Mouse (Mus musculus) CH12.LX (cell line): ENCODE data around the gene Msrb1. TPM values are rescaled to one million over a fixed set of nuclear protein-coding genes. Genes with fewer than 3 reads are reported as not detected.
"Not testable (repeated sequence)": the region's sequence is repeated elsewhere in the genome, so short reads cannot be mapped to it uniquely, and the experiment has no call there.

Source experiments
- DNase-seq: peaks from one replicate; pipeline ENCODE4 v3.0.0-alpha.2; 2013; ENCODE audit errors: extremely low read depth
- H3K27ac ChIP-seq: 2 replicates; pipeline ENCODE4 v1.5.1; 2012; ENCODE audit warnings: low read depth, mild to moderate bottlenecking, control low read depth, moderate library complexity; ENCODE audit not compliant: insufficient read depth
- H3K27me3 ChIP-seq: replicated peaks from 2 replicates; pipeline ENCODE3; 2012; ENCODE audit warnings: inconsistent platforms
- H3K36me3 ChIP-seq, 2 experiments: replicated peaks in 1 of 2; 2 replicates each; pipeline versions ENCODE3 to v1.6.1; 2012; ENCODE audit warnings: inconsistent platforms in 1 of 2, low read length in 1 of 2, mild to moderate bottlenecking in 1 of 2, mixed read lengths in 1 of 2, moderate library complexity in 1 of 2; ENCODE audit not compliant: control insufficient read depth in 1 of 2, insufficient read depth in 1 of 2
- H3K4me1 ChIP-seq, 2 experiments: 2 replicates each; pipeline ENCODE4 v1.6.1; 2012; ENCODE audit warnings: inconsistent platforms in 1 of 2, moderate library complexity in 1 of 2; ENCODE audit not compliant: insufficient read depth in 2 of 2, control insufficient read depth in 1 of 2
- H3K4me2 ChIP-seq: 2 replicates; pipeline ENCODE4 v1.6.1; 2012; ENCODE audit warnings: low read depth, mild to moderate bottlenecking, control low read depth; ENCODE audit not compliant: poor library complexity, insufficient read depth, severe bottlenecking
- H3K4me3 ChIP-seq, 3 experiments: fragments of 150-350 bp in 1 of 3; sonication (generic) in 1 of 3; replicated peaks in 1 of 3; 2 replicates each; pipeline versions ENCODE3 to v1.5.1; 2011 to 2012; ENCODE audit warnings: low read depth in 2 of 3, low read length in 2 of 3, mild to moderate bottlenecking in 2 of 3, moderate library complexity in 2 of 3, control low read depth in 1 of 3, improper control_type of control experiment in 1 of 3, inconsistent platforms in 1 of 3, mixed read lengths in 1 of 3; ENCODE audit not compliant: poor library complexity in 1 of 3
- H3K79me2 ChIP-seq: replicated peaks from 2 replicates; pipeline ENCODE4 v1.6.1; 2012; ENCODE audit warnings: mild to moderate bottlenecking, moderate library complexity; ENCODE audit not compliant: control insufficient read depth, poor library complexity, insufficient read depth, severe bottlenecking; ENCODE audit errors: extremely low read depth
- H3K9ac ChIP-seq: 2 replicates; pipeline ENCODE4 v1.6.1; 2012; ENCODE audit warnings: low read depth, mild to moderate bottlenecking, control low read depth, moderate library complexity; ENCODE audit not compliant: insufficient read depth
- H3K9me3 ChIP-seq: replicated peaks from 2 replicates; pipeline ENCODE3; 2012; ENCODE audit warnings: low read length, inconsistent platforms, mixed read lengths
- BHLHE40 ChIP-seq: IDR thresholded peaks from 2 replicates; pipeline ENCODE4 v1.6.1; 2011; ENCODE audit warnings: mild to moderate bottlenecking, low read depth, low read length, improper control_type of control experiment
- CHD2 ChIP-seq: IDR thresholded peaks from 2 replicates; pipeline ENCODE4 v1.6.1; 2011; ENCODE audit warnings: low read length, improper control_type of control experiment
- CTCF ChIP-seq, 2 experiments: IDR thresholded peaks in 1 of 2; conservative IDR thresholded peaks in 1 of 2; 2 replicates each; pipeline ENCODE4 v1.5.1; 2011 to 2012; ENCODE audit warnings: low read depth in 2 of 2, low read length in 2 of 2, improper control_type of control experiment in 1 of 2, inconsistent platforms in 1 of 2, mild to moderate bottlenecking in 1 of 2, moderate library complexity in 1 of 2
- ELF1 ChIP-seq: IDR thresholded peaks from 2 replicates; pipeline ENCODE4 v1.6.1; 2014; ENCODE audit warnings: low read depth, mild to moderate bottlenecking, inconsistent platforms, low read length, improper control_type of control experiment
- ETS1 ChIP-seq: conservative IDR thresholded peaks from 2 replicates; pipeline ENCODE4 v1.6.1; 2012; ENCODE audit warnings: low read depth, mild to moderate bottlenecking, inconsistent platforms, low read length, improper control_type of control experiment, moderate library complexity
- HCFC1 ChIP-seq: IDR thresholded peaks from 2 replicates; pipeline ENCODE4 v1.6.1; 2012; ENCODE audit warnings: low read depth, mild to moderate bottlenecking, inconsistent platforms, low read length, improper control_type of control experiment
- IRF4 ChIP-seq: IDR thresholded peaks from 2 replicates; pipeline ENCODE4 v1.6.1; 2014; ENCODE audit warnings: low read depth, mild to moderate bottlenecking, inconsistent platforms, low read length, improper control_type of control experiment
- JUN ChIP-seq: IDR thresholded peaks from 2 replicates; pipeline ENCODE4 v1.6.1; 2011; ENCODE audit warnings: low read depth, mild to moderate bottlenecking, low read length, improper control_type of control experiment, moderate library complexity; ENCODE audit not compliant: insufficient read depth
- KAT2A ChIP-seq: IDR thresholded peaks from 2 replicates; pipeline ENCODE4 v1.6.1; 2012; ENCODE audit warnings: low read length, improper control_type of control experiment, inconsistent platforms; ENCODE audit not compliant: insufficient replicate concordance
- MAX ChIP-seq: IDR thresholded peaks from 2 replicates; pipeline ENCODE4 v1.6.1; 2011; ENCODE audit warnings: low read length, improper control_type of control experiment
- MXI1 ChIP-seq: IDR thresholded peaks from 2 replicates; pipeline ENCODE4 v1.6.1; 2011; ENCODE audit warnings: mild to moderate bottlenecking, low read depth, low read length, improper control_type of control experiment
- MYC ChIP-seq: IDR thresholded peaks from 2 replicates; pipeline ENCODE4 v1.6.1; 2011; ENCODE audit warnings: low read depth, mild to moderate bottlenecking, improper control_type of control experiment, low read length
- NELFE ChIP-seq: IDR thresholded peaks from 2 replicates; pipeline ENCODE4 v1.6.1; 2011; ENCODE audit warnings: low read depth, low read length, improper control_type of control experiment
- NRF1 ChIP-seq: IDR thresholded peaks from 2 replicates; pipeline ENCODE4 v1.6.1; 2014; ENCODE audit warnings: low read depth, mild to moderate bottlenecking, inconsistent platforms, low read length, improper control_type of control experiment, moderate library complexity
- POLR2A ChIP-seq: IDR thresholded peaks from 2 replicates; pipeline ENCODE4 v1.6.1; 2011; ENCODE audit warnings: low read depth, mild to moderate bottlenecking, improper control_type of control experiment, low read length
- POLR2AphosphoS2 ChIP-seq: IDR thresholded peaks from 2 replicates; pipeline ENCODE4 v1.6.1; 2011; ENCODE audit warnings: low read depth, low read length, improper control_type of control experiment
- RAD21 ChIP-seq: IDR thresholded peaks from 2 replicates; pipeline ENCODE4 v1.6.1; 2011; ENCODE audit warnings: low read depth, mild to moderate bottlenecking, low read length, improper control_type of control experiment, moderate library complexity
- SIN3A ChIP-seq: IDR thresholded peaks from 2 replicates; pipeline ENCODE4 v1.6.1; 2012; ENCODE audit warnings: low read length, improper control_type of control experiment, inconsistent platforms
- TBP ChIP-seq: conservative IDR thresholded peaks from 2 replicates; pipeline ENCODE4 v1.6.1; 2011; ENCODE audit warnings: low read depth, low read length, improper control_type of control experiment
- UBTF ChIP-seq: IDR thresholded peaks from 2 replicates; pipeline ENCODE4 v1.6.1; 2012; ENCODE audit warnings: low read depth, mild to moderate bottlenecking, inconsistent platforms, low read length, improper control_type of control experiment, moderate library complexity
- USF1 ChIP-seq: IDR thresholded peaks from 2 replicates; pipeline ENCODE4 v1.6.1; 2014; ENCODE audit warnings: low read depth, mild to moderate bottlenecking, inconsistent platforms, low read length, improper control_type of control experiment
- ZKSCAN1 ChIP-seq: IDR thresholded peaks from 2 replicates; pipeline ENCODE4 v1.6.1; 2012; ENCODE audit warnings: low read depth, inconsistent platforms, low read length, improper control_type of control experiment, borderline replicate concordance
- dilution Hi-C: fragments of 300-500 bp; cut with MboI; formaldehyde crosslinking; loops from 2 replicates; pipeline ENCODE4 v1.14.3; 2020; ENCODE audit warnings: low sequenced_read_pairs; ENCODE audit not compliant: extremely low pct_unique_long_range_greater_than_20kb, extremely low pct_ligation_motif_present
- in situ Hi-C: fragments of 300-500 bp; cut with MboI; formaldehyde crosslinking; loops from 3 replicates; pipeline ENCODE4 v1.14.3; 2019; ENCODE audit warnings: low sequenced_read_pairs, low pct_ligation_motif_present, low pct_unique_long_range_greater_than_20kb, mixed read lengths
- polyA plus RNA-seq: library from polyadenylated mRNA; unstranded; fragments of >175 nt; gene quantifications from 2 replicates; pipeline ENCODE4 v1.2.1, GENCODE M21; 2012; ENCODE audit warnings: low read depth; ENCODE audit not compliant: insufficient read length
- total RNA-seq, 2 experiments: library from RNA; depleted of rRNA; stranded (reverse); fragments of 300-350 nt in 1 of 2; fragments of >200 nt in 1 of 2; gene quantifications; 2 replicates each; pipeline ENCODE4 v1.2.3; 2012 to 2014

Gene Msrb1
- total and polyA plus RNA-seq, 3 experiments: 26.9 to 70.0 (median 39.7) TPM

- Histone ChIP-seq H3K9ac (peak within 1 kb of the TSS; percentile 98), H3K4me3 (peak within 1 kb of the TSS; percentile 70 to 92 (median 78)), H3K79me2 (peaks cover 37% of the 10 kb centered on the region), H3K27ac (no peak within 1 kb of the TSS)
- dilution Hi-C loops: no loop called here
- TF ChIP-seq ZKSCAN1 (no peak), NRF1 (no peak), CHD2 (0 out of 2 replicates have a peak, but pooled peaks have one; percentile 8), POLR2AphosphoS2 (peak; percentile 84), POLR2A (peak; percentile 58)
- TF ChIP-seq, all 38 proteins: peak for 3
- no peak for DNase-seq
- H3K9me3 ChIP-seq: no peaks in the 10 kb centered on the region
- in situ Hi-C loops: no loop called here
- no peaks in the 10 kb centered on the region for H3K27me3 ChIP-seq
- H3K4me2 ChIP-seq: peak within 1 kb of the TSS; percentile 92
- peaks cover 5 to 24% of the 10 kb centered on the region in 2 experiments; a peak in 3 of 4 replicates for H3K4me1 ChIP-seq
- peaks cover 35 to 58% of the 10 kb centered on the region in 2 experiments for H3K36me3 ChIP-seq
Observed at GRCm38 (mm10) chr17:24717943-24718342, 18.5 kb upstream of the Msrb1 start, which contains the start of the genes Rnf151 and Rps2. TSS of gene Rnf151 (minus strand) at chr17:24718063. TSS of gene Rps2 (plus strand) at chr17:24718116.

GRCm38 (mm10) chr17:24718938-24719337 lies 17.5 kb upstream of the Msrb1 start:
- Histone ChIP-seq H3K4me1 (peaks cover 5 to 26% of the 10 kb centered on the region in 2 experiments; a peak in 3 of 4 replicates), H3K9ac (peak overlapping the region; percentile 98), H3K36me3 (peaks cover 35 to 58% of the 10 kb centered on the region in 2 experiments), H3K4me2 (peak overlapping the region; percentile 92), H3K4me3 (peak overlapping the region; percentile 70 to 92 (median 78)), H3K79me2 (peaks cover 45% of the 10 kb centered on the region)
- H3K27me3 ChIP-seq, in situ Hi-C loops, H3K27ac ChIP-seq, DNase-seq, H3K9me3 ChIP-seq, dilution Hi-C loops: not testable (repeated sequence)
- TF ChIP-seq MYC (peak; percentile 75; the same call in 1 of the 2 replicates), CTCF (conservative IDR thresholded peaks at IDR 0.05 in 1 of 2, IDR thresholded peaks at IDR 0.05 in 1 of 2; ENCODE audit: low read depth in 2 of 2, low read length in 2 of 2) (peak in 1 of 2 experiments; percentile 26; a peak in 1 of 4 replicates), SIN3A (peak; percentile 16; the same call in 1 of the 2 replicates)

- Histone ChIP-seq H3K4me2 (0 out of 2 replicates have a peak overlapping the region, but pooled peaks have one; percentile 92), H3K4me3 (peak overlapping the region; percentile 70 to 92 (median 78)), H3K9ac (peak overlapping the region; percentile 98), H3K27ac (peak overlapping the region; percentile 64), H3K36me3 (peaks cover 35 to 58% of the 10 kb centered on the region in 2 experiments), H3K27me3 (no peaks in the 10 kb centered on the region), H3K4me1 (peaks cover 5 to 29% of the 10 kb centered on the region in 2 experiments; a peak in 3 of 4 replicates), H3K79me2 (peaks cover 47% of the 10 kb centered on the region), H3K9me3 (no peaks in the 10 kb centered on the region)
- in situ Hi-C loops: no loop called here
- DNase-seq: peak; percentile 98
- dilution Hi-C loops: no loop called here
- TF ChIP-seq HCFC1 (peak; percentile 90), MAX (peak; percentile 94), UBTF (peak; percentile 25; the same call in 1 of the 2 replicates), RAD21 (no peak), KAT2A (peak; percentile 89), JUN (no peak), ELF1 (peak; percentile 96), MXI1 (peak; percentile 97), ZKSCAN1 (no peak), IRF4 (no peak; the same call in 1 of the 2 replicates), SIN3A (peak; percentile 70; the same call in 1 of the 2 replicates), TBP (peak; percentile 98), USF1 (peak; percentile 45), NELFE (peak; percentile 100), POLR2AphosphoS2 (peak; percentile 96), NRF1 (peak; percentile 83), BHLHE40 (peak; percentile 74), POLR2A (peak; percentile 99), ETS1 (no peak)
Observed at GRCm38 (mm10) chr17:24719494-24720222, 16.8 kb upstream of the Msrb1 start.
